Comparison of ENCODE assay signal across 19 mouse cellular contexts in the genomic region with DNA sequence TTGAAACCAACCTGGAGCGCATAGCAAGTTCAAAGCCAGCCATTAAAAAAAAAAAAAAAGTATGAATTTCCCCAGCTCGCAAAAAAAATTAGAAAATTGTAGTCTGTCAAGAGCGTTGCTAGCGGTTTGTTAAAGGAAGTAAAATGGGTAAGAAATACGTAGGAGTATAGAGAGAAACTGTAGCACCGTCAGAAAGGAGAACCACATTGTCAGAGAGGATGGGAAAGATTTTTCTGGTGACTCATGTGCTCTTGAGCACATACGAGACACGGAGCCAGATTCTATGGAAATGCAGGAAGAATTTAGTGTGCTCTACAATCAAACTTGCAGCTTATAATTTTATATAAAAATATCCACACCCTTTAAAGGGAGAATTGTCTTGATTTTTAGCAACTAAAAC. TPM values are rescaled to one million over a fixed set of nuclear protein-coding genes. Genes with fewer than 3 reads are reported as not detected.
DNase-seq lines count a peak whose midpoint lies in the region; ATAC-seq and TF ChIP-seq lines count a peak whose summit lies in the region.
"Had no signal": no experiment of that assay in that cellular context is flagged by ENCODE, and none has a peak within 500 bp of the region (broad histone marks: within the 10 kb centered on the region; RNA-seq: fewer than 3 reads in every experiment).

No protein-coding gene starts in this region.

- no peak overlapping the region for H3K4me3 ChIP-seq in left cerebral cortex, adult 2 months
- H3K4me3 ChIP-seq: embryonic facial prominence, embryonic 13.5 days; forebrain, embryonic 12.5 days; hindbrain, embryonic 13.5 days had no signal

- ATAC-seq in hematopoietic stem cell, adult 5-6 weeks (replicated peaks in 1 of 2; ENCODE audit: insufficient read depth in 1 of 2, low FRiP score in 2 of 2, low TSS enrichment in 1 of 2, low read depth in 1 of 2, poor library complexity in 2 of 2, severe bottlenecking in 2 of 2) = peak; percentile 65 to 70
- ATAC-seq: activated CD4-positive, CD25-positive, alpha-beta regulatory T cell, adult 4 months; forebrain, embryonic 16.5 days; hindbrain, postnatal 0 days; Patski had no signal

- peak overlapping the region; percentile 34 for H3K27ac ChIP-seq in left cerebral cortex, adult 2 months
- H3K27ac ChIP-seq: embryonic facial prominence, embryonic 13.5 days; forebrain, embryonic 12.5 days; hindbrain, embryonic 13.5 days; hindbrain, postnatal 0 days had no signal

- DNase-seq in left cerebral cortex, adult 2 months (ENCODE audit: extremely low spot score in 1 of 2, low spot score in 2 of 2) = no peak
- DNase-seq in left cerebral cortex, postnatal 10 days (ENCODE audit: extremely low spot score in 1 of 2, low spot score in 2 of 2) = no peak
- peak; percentile 91 for DNase-seq in brain, adult 2 months (ENCODE audit: low read depth, low spot score)
- no peak for DNase-seq in testis, postnatal 10 days (ENCODE audit: low spot score)
- no peak for DNase-seq in cerebellum, adult 11-12 months
- DNase-seq in testis, postnatal 14 days (ENCODE audit: low spot score) = no peak
- DNase-seq: cerebellum, adult 8-10 months; cerebellum, postnatal 14 days; heart, postnatal 10 days; heart, postnatal 4 days; kidney, adult 11 months had no signal

- TF ChIP-seq CTCF in left cerebral cortex, adult 2 months (IDR thresholded peaks at IDR 0.05) = no peak

- intact Hi-C loops in left cerebral cortex, adult 2 months (cut with DNase I) = loop anchor here (2.0 kb wide), 1 partner anchor 13 kb away; no protein-coding TSS in a partner anchor
- intact Hi-C loops in left cerebral cortex, postnatal 10 days (cut with DNase I) = loop anchor here (5.0 kb wide), 1 partner anchor 43 kb away; no protein-coding TSS in a partner anchor

RNA-seq across cellular contexts. Expression of a gene that starts 45.9 kb away (rescaled TPM):
- 100 to 1,000 TPM; 111 to 119 TPM for total RNA-seq in left cerebral cortex, adult 2 months (2021)
- 100 to 1,000 TPM; 147 to 154 TPM for total RNA-seq in left cerebral cortex, postnatal 10 days (2021)
- total RNA-seq in hematopoietic stem cell, adult 5-6 weeks (2017) = not detected in 2 replicates

Comparison
In these comparisons a context has a peak if more than half of its experiments do, and no peak if none do; other contexts are left out.
1. RNA of a gene that starts 45.9 kb away (total RNA-seq): 147 to 154 TPM in left cerebral cortex, postnatal 10 days and 111 to 119 TPM in left cerebral cortex, adult 2 months; not detected in hematopoietic stem cell, adult 5-6 weeks; every median in the first group is over 100 times any median in the second.